Mouse (Mus musculus) G1E (cell line): ENCODE results near the gene Odaph.

ENCODE experiments used
- CTCF ChIP-seq: IDR thresholded peaks from 2 replicates; pipeline ENCODE4 v1.5.1; 2012; ENCODE audit warnings: low read depth, low read length, inconsistent platforms, mixed read lengths
- TAL1 ChIP-seq: conservative IDR thresholded peaks from 2 replicates; pipeline ENCODE4 v1.6.1; 2012; ENCODE audit warnings: low read depth, low read length, inconsistent platforms, mixed read lengths

GRCm38 (mm10) chr5:92000770-92001169 is 13.5 kb downstream of the Odaph start:
- TF ChIP-seq CTCF = no peak
- TF ChIP-seq TAL1 = no peak
